Mouse (Mus musculus): ENCODE results near the gene Dnah14. TPM values are rescaled to one million over a fixed set of nuclear protein-coding genes. Genes with fewer than 3 reads are reported as not detected.

Dnah14 gene
- total RNA-seq, 2 experiments from 2014 or later, result 0.05 TPM; not detected in 1

- no peak for DNase-seq
- intact Hi-C loops (cut with DNase I), result no loop called here
Observed at GRCm38 (mm10) chr1:181583152-181583551, 6.8 kb downstream of the Dnah14 start.

DNA sequence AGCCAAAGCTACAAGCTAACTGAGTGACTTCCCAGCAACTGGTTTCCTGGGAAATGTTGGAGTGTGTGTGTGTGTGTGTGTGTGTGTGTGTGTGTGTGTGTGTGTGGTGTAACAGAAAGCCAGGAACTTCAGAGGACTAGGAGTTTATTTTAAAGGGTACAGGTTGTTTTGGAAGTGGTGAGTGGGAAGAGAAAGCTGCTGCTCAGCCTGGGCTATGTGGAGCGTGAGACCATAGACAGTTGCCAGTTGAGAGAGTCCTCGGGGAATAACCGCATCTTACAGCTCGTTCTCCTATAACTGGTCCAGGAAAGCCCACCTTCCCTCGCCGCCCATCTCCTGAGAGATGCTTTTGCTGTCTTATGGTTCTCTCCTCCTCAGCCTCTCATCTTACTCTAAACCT lies 12.8 kb downstream of the Dnah14 start:
- intact Hi-C loops (cut with DNase I), result no loop called here
- no peak for DNase-seq

DNA sequence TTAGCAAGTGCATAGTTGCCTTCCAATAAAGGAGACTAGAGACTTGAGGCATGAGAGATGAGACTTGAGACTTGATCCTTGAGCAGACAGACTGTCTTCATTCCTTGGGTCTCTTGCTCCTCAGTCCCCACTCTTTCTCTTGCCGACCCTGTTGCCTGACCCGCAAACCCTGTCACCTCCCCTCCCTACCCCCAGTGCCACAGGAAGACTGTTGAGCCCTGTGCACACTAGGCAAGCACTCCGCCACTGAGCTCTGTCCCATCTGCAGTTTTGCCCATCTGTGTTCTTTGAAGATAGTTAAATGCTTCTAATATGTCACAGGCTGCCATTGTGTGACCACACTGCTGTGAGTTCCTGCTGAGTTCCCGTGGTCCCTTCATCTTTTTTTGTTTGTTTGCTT lies 23.0 kb downstream of the Dnah14 start:
- DNase-seq, result no peak
- intact Hi-C loops (cut with DNase I), result no loop called here

- no peak for DNase-seq
- intact Hi-C loops (cut with DNase I), result no loop called here
Observed at GRCm38 (mm10) chr1:181611118-181611517, 34.8 kb downstream of the Dnah14 start.

DNA sequence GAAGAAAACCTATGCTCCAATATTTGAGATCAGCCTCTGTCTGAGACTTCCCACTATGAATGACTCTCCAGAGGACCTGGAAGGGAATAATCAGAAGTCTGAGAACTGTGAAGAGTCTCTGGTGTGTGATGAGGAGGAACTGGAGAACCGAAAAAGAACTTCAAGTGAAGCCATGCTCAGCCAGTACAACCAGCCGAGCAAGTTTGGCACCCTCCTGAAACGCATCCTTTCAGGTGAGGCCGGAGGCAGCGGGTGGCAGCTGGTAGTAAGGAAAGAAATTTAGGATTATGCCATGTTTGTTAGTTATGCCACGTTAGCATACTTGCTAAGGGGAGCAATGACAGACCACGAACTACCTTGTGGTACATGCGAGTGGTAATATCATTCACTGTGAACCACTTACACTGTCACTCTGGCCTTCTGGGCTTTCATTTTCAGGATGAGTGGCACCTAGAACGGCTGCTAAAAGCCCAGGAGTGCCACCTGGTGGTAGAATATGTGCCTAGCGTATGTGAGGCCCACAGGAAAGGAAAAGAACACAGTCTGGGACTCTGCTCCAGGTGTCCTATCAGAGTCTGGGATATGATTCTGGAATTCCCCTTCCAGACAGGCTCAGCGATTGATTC lies 39.6 kb downstream of the Dnah14 start:
- DNase-seq, result peak; percentile 58 to 81
- intact Hi-C loops (cut with DNase I), result loop anchor here (5.0 kb wide), 1 partner anchor 344 kb away; no protein-coding TSS in a partner anchor

GRCm38 (mm10) chr1:181617332-181617731 lies 41.0 kb downstream of the Dnah14 start:
- DNase-seq, result peak; percentile 15 to 19
- intact Hi-C loops (cut with DNase I), result loop anchor here (5.0 kb wide), 1 partner anchor 345 kb away; no protein-coding TSS in a partner anchor

DNA sequence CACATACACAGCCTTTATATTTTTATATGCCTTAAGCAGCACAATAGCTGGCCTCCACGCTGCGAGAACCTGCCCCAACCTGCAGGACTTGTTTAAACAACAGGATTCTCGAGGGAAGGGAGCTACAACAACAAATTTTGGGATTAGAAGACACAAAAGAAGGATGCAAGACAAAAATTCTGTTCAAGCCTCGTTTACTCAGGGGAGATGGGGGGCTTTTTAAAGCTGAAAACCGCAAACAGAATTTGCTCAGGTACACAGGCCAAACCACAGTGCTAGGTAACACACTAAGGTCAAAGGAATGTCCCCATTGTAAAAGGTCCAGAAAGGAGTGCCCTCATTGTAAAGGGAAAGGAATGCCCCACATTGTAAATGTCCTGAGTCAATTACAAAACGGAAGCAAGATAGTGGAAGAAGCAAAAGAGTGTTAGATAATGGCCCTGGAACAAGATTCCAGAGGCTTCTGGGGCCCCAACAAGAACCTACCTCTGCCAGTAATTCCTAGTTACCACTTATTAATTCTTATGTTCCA lies 46.9 kb downstream of the Dnah14 start:
- no peak for DNase-seq
- intact Hi-C loops (cut with DNase I), result no loop called here

DNA sequence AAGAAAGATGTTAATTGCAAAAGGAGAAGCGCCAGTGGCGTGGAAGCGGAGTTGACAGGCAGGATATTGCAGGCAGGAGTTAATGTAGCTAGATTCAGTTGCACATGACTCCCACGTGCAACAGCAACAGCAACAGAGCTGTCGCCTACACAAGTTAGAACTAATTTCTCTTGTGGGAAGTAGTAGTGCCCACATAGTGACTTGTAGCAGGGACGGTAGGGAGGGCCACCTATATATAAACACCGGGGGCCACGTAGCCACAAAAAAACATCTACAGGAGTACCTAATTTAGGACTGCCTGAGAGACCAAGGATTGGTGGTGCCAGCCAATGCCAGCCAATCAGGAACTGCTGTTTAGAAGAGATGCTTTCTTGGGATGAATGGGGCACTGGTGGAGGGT lies 48.5 kb downstream of the Dnah14 start:
- DNase-seq, result no peak
- intact Hi-C loops (cut with DNase I), result no loop called here

DNA sequence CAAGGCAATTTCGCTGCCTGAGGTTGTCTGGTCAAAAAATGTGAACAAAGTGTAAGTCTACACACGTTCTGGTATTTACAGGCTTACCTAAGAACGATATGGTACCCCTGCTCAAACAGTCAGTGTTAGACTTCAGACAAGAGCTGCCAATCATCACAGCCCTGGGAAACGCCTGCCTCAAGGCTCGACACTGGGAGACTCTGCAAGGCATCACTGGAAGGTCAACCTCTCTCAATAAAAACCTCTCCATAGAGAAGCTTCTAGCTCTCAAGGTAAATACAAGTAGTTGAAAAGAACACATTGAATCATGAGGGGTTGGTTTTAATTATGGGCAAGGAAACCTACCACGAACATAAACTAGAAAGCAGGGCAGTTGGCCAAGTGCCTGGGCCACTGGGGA lies 51.9 kb downstream of the Dnah14 start:
- intact Hi-C loops (cut with DNase I), result no loop called here
- DNase-seq, result no peak

DNA sequence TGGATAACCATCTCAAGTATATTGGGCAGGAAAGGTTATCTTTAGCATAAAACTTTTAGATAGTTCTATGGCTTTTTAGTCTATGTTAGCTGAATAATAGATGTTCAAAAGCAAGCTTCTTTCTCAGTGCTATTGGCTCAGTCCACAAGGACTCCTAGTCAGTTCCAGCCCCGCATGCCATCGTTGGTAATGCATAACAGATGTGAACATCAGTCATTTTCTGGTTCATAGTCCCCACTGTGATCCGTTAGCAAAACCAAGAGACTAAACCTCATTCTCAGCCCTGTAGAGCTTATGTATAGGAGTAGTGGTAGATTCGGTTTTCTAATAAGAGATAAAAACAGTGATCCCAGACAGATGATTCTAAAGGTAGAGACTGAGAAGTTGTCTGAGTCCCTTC lies 55.0 kb downstream of the Dnah14 start:
- intact Hi-C loops (cut with DNase I), result no loop called here
- no peak for DNase-seq

- DNase-seq, result no peak
- intact Hi-C loops (cut with DNase I), result no loop called here
Observed at GRCm38 (mm10) chr1:181637997-181638713, 61.8 kb downstream of the Dnah14 start.

- intact Hi-C loops (cut with DNase I), result no loop called here
Observed at GRCm38 (mm10) chr1:181640383-181640782, 64.0 kb downstream of the Dnah14 start.

DNA sequence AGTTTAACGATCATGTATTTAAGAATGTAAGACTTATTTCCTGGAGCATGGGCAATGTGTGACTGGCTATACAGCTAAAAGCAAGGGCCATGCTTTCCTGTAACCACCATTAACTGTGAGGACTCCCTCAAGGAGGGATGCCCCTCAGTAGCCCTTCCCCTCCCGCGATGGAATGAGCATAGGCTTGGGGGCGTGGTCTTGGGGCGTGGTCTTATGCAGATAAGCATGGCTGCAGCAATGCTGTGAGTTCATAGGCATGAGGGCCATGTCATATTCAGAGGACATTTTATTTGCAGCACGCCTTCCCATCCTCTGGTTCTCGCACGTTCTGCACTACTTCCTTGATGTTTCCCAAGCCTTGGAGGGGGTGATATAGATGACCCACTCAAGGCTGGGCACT lies 71.1 kb downstream of the Dnah14 start:
- intact Hi-C loops (cut with DNase I), result no loop called here
- no peak for DNase-seq

More at GRCm38 (mm10) chr1:181640383-181640782, 64.0 kb downstream of the Dnah14 start:
- no peak for DNase-seq

DNA sequence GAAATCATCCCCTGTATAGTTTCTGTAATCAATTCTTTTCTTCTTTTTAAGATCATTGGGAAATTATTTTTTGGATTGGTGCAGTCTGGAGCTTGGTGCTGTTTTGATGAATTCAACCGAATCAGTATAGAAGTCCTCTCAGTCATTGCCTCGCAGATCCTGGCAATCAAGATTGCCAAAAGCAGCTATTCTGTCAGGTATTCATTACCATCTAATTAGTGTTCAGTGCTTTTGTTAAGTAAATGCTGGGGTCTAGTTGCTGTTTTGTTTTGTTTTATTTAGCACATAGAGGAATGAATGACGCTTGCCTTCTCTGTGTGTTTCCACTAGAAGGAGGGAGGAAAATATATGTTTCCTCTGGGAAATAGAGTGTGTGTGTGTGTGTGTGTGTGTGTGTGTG lies 77.1 kb downstream of the Dnah14 start:
- DNase-seq, result no peak
- intact Hi-C loops (cut with DNase I), result no loop called here

- no peak for DNase-seq
- intact Hi-C loops (cut with DNase I), result no loop called here
Observed at GRCm38 (mm10) chr1:181656421-181656820, 80.1 kb downstream of the Dnah14 start.

GRCm38 (mm10) chr1:181666801-181667200 lies 90.4 kb downstream of the Dnah14 start:
- intact Hi-C loops (cut with DNase I), result no loop called here

GRCm38 (mm10) chr1:181694729-181695498 lies 118.6 kb downstream of the Dnah14 start:
- intact Hi-C loops (cut with DNase I), result no loop called here
- DNase-seq, result no peak

More at GRCm38 (mm10) chr1:181666801-181667200, 90.4 kb downstream of the Dnah14 start:
- DNase-seq, result peak; percentile 6 to 7

DNA sequence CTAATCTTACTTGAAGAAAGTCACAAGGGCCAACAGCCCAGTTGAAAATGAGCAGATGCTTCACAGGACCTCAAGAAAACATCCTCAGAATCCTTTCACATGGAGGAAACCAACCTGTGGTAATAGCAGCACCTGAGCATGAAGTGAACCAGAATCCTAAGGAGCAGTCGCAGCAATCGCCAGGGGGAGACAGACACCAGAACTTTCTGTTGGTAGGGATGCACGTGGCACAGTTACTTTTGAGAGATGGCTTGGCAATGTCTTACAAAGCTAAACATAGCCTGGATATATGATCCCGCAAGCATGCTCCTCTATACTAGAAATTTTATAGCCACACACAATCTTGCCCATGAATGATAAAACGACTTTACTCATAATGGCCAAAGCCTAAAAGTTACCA lies 152.3 kb downstream of the Dnah14 start:
- intact Hi-C loops (cut with DNase I), result loop anchor here (1.0 to 10.0 kb wide), 2 partner anchors 153 to 386 kb away; no protein-coding TSS in a partner anchor

DNA sequence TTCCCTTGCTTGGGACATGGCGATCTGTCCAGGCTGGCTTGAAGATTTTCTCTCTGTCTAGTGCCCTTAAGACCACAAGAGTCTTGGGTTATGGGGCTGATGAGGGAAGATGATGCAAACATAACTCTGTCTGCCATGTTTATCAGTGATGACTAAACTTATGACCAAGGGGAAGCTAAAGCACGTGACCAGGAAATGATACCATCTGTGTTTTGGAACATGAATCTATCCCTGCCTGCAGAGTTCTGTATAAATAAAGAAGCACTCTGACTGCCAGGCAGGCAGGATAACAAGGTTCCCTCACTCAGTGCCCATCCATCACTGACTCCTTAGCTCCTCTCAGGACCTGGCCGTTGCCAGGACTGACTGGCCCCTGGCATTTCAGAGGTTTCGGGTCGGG lies 157.2 kb downstream of the Dnah14 start:
- no peak for DNase-seq
- intact Hi-C loops (cut with DNase I), result no loop called here

More for the DNA sequence above, 152.3 kb downstream of the Dnah14 start:
- peak; percentile 31 to 41 for DNase-seq

DNA sequence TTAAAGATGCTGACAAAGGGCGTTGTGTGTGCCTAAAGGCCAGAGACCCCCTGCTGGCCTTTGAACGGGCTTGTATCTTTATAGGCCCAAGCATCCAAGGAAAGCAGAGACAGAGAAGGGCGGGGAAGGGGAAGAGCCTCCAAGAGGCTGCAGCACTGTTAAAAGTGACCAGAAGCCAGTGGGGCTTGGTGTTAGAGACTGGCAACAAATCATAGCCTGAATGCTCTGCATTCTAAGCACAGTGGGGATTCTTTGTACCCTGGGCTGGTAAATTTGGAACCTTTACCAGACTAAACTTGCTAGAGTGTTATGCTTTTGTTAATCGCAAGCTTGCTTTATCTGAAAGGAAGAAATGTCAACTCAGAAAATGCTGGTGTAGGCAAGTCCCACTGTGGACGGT lies 163.9 kb downstream of the Dnah14 start:
- DNase-seq, result no peak
- intact Hi-C loops (cut with DNase I), result no loop called here
